Mouse (Mus musculus) heart, embryonic 14.5 days (tissue): ENCODE measurements around the gene Zfp418. TPM values are rescaled to one million over a fixed set of nuclear protein-coding genes. Genes with fewer than 3 reads are reported as not detected.
"Not testable (repeated sequence)": the region's sequence is repeated elsewhere in the genome, so short reads cannot be mapped to it uniquely, and the experiment has no call there.

Experiments used
- ATAC-seq: fragments of 200-750 bp; cut with Nextera tagmentation; 2 replicates; pipeline ENCODE4 v1.8.0; 2017; ENCODE audit warnings: low read depth, moderate TSS enrichment; ENCODE audit not compliant: insufficient number of reproducible peaks, insufficient read depth, low FRiP score
- H3K27ac ChIP-seq, 2 experiments: fragments of 200-500 bp in 1 of 2; fragments of 300-500 bp in 1 of 2; sonication (generic) in 1 of 2; replicated peaks in 1 of 2; 2 replicates each; pipeline ENCODE4 v1.5.1; 2012 to 2014; ENCODE audit warnings: low read depth in 2 of 2, low read length in 2 of 2, control low read depth in 1 of 2, mild to moderate bottlenecking in 1 of 2, mixed read lengths in 1 of 2; ENCODE audit not compliant: control insufficient read depth in 1 of 2, insufficient read depth in 1 of 2
- H3K27me3 ChIP-seq: fragments of 300-500 bp; sonication (generic); 2 replicates; pipeline ENCODE4 v1.6.1; 2014; ENCODE audit warnings: mild to moderate bottlenecking, low read length, control low read depth; ENCODE audit not compliant: control insufficient read depth, insufficient read depth
- H3K36me3 ChIP-seq: fragments of 300-500 bp; sonication (generic); 2 replicates; pipeline ENCODE4 v1.6.1; 2014; ENCODE audit warnings: mild to moderate bottlenecking, control low read depth, low read length, mixed read lengths; ENCODE audit not compliant: control insufficient read depth, insufficient read depth
- H3K4me1 ChIP-seq, 2 experiments: fragments of 200-500 bp in 1 of 2; fragments of 300-500 bp in 1 of 2; sonication (generic) in 1 of 2; 2 replicates each; pipeline ENCODE4 v1.6.1; 2012 to 2014; ENCODE audit warnings: low read length in 2 of 2, control low read depth in 1 of 2, mixed read lengths in 1 of 2; ENCODE audit not compliant: control insufficient read depth in 2 of 2, insufficient read depth in 2 of 2
- H3K4me2 ChIP-seq: fragments of 300-500 bp; sonication (generic); 2 replicates; pipeline ENCODE4 v1.6.1; 2014; ENCODE audit warnings: mild to moderate bottlenecking, low read length
- H3K4me3 ChIP-seq, 2 experiments: fragments of 200-500 bp in 1 of 2; fragments of 300-500 bp in 1 of 2; sonication (generic) in 1 of 2; 2 replicates each; pipeline ENCODE4 v1.5.1; 2012 to 2014; ENCODE audit warnings: low read length in 2 of 2, mild to moderate bottlenecking in 2 of 2, control low read depth in 1 of 2, low read depth in 1 of 2, moderate library complexity in 1 of 2; ENCODE audit not compliant: control insufficient read depth in 1 of 2, insufficient read depth in 1 of 2
- H3K9ac ChIP-seq: fragments of 300-500 bp; sonication (generic); 2 replicates; pipeline ENCODE4 v1.6.1; 2014; ENCODE audit warnings: mild to moderate bottlenecking, low read length
- H3K9me3 ChIP-seq: fragments of 300-500 bp; sonication (generic); 2 replicates; pipeline ENCODE4 v1.6.1; 2016; ENCODE audit warnings: low read length, control low read depth; ENCODE audit not compliant: control insufficient read depth
- WGBS: fragments of 180-500 bp; shearing (Covaris S2); extraction: QIAGEN DNeasy Blood & Tissue Kit; methylation state at CpG from one replicate; pipeline ENCODE4 v1.1.7; 2014; 5-methylcytosine and 5-hydroxymethylcytosine counted together
- polyA plus RNA-seq: library from polyadenylated mRNA; unstranded; fragments of >200 nt; fragmentation: Nextera tagmentation; extraction: Ambion mirVana; gene quantifications from 2 replicates; pipeline ENCODE4 v1.2.1, GENCODE M21; 2014

The Zfp418 gene
- polyA plus RNA-seq, 1 experiment from 2014 or later = 1.2 TPM

GRCm38 (mm10) chr7:7185897-7186296, 14.8 kb downstream of the Zfp418 start:
- 83% methylated on average over 1 of the region's 1 CpGs for WGBS

GRCm38 (mm10) chr7:7187417-7188190, 16.5 kb downstream of the Zfp418 start:
- 26% methylated on average over 13 of the region's 13 CpGs for WGBS
- H3K9ac ChIP-seq = no peak overlapping the region
- H3K9me3 ChIP-seq = no peaks in the 10 kb centered on the region
- H3K4me1 ChIP-seq = 0 out of 4 replicates have a peak, but pooled peaks cover 0 to 2% of the 10 kb centered on the region in 2 experiments
- peaks cover 7% of the 10 kb centered on the region for H3K36me3 ChIP-seq
- no peak for ATAC-seq
- no peaks in the 10 kb centered on the region for H3K27me3 ChIP-seq
- peak overlapping the region; percentile 49 to 79; a peak in 3 of 4 replicates for H3K4me3 ChIP-seq
- peak overlapping the region; percentile 51 for H3K4me2 ChIP-seq
- H3K27ac ChIP-seq = no peak overlapping the region

More at GRCm38 (mm10) chr7:7185897-7186296, 14.8 kb downstream of the Zfp418 start:
- Histone ChIP-seq H3K36me3 (peaks cover 23% of the 10 kb centered on the region), H3K9me3 (no peaks in the 10 kb centered on the region), H3K9ac (no peak overlapping the region), H3K27ac (no peak overlapping the region), H3K27me3 (no peaks in the 10 kb centered on the region), H3K4me1 (0 out of 4 replicates have a peak, but pooled peaks cover 0 to 2% of the 10 kb centered on the region in 2 experiments), H3K4me3 (no peak overlapping the region), H3K4me2 (no peak overlapping the region)
- no peak for ATAC-seq

GRCm38 (mm10) chr7:7188191-7188942, 17.2 kb downstream of the Zfp418 start:
- H3K9me3 ChIP-seq = no peaks in the 10 kb centered on the region
- no peaks in the 10 kb centered on the region for H3K36me3 ChIP-seq
- H3K4me1 ChIP-seq = 0 out of 4 replicates have a peak, but pooled peaks cover 0 to 2% of the 10 kb centered on the region in 2 experiments
- H3K9ac ChIP-seq = no peak overlapping the region
- ATAC-seq = 0 out of 2 replicates have a peak, but pooled peaks have one; percentile 66
- no peaks in the 10 kb centered on the region for H3K27me3 ChIP-seq
- peak overlapping the region; percentile 51 for H3K4me2 ChIP-seq
- 11% methylated on average over 18 of the region's 18 CpGs for WGBS
- peak overlapping the region; percentile 49 to 79 for H3K4me3 ChIP-seq
- H3K27ac ChIP-seq = no peak overlapping the region

GRCm38 (mm10) chr7:7209313-7210151, 38.4 kb downstream of the Zfp418 start, which contains the start of gene Zfp772:
Gene Zfp772, minus strand, starts transcription at chr7:7209998.
- ATAC-seq, H3K27ac ChIP-seq, H3K4me1 ChIP-seq, H3K27me3 ChIP-seq, H3K9me3 ChIP-seq: not testable (repeated sequence)
- Histone ChIP-seq H3K4me3 (peak within 1 kb of the TSS; percentile 50 to 56), H3K4me2 (peak within 1 kb of the TSS; percentile 69), H3K36me3 (peaks cover 11% of the 10 kb centered on the region), H3K9ac (peak within 1 kb of the TSS; percentile 66)
- 3% methylated on average over 22 of the region's 24 CpGs for WGBS

Other genes with a start within 250 kb of the Zfp418 start
- gene Aurkc, start 176.0 kb upstream of the Zfp418 start, polyA plus RNA-seq = not detected in 2 replicates
- 6.8 and 9.2 TPM in 2 replicates for gene Zfp954, start 49.8 kb upstream of the Zfp418 start, polyA plus RNA-seq
- 0.98 and 1.3 TPM in 2 replicates for gene Zfp773, start 34.6 kb upstream of the Zfp418 start, polyA plus RNA-seq
- 3.9 and 5.3 TPM in 2 replicates for gene Zfp772, start 38.7 kb downstream of the Zfp418 start, polyA plus RNA-seq
- 0.14 TPM in 1 of 2 replicates, not detected in the other for gene Vmn2r29, start 76.0 kb downstream of the Zfp418 start, polyA plus RNA-seq
- gene Gm45844, start 107.0 kb downstream of the Zfp418 start, polyA plus RNA-seq = 1.9 and 2.3 TPM in 2 replicates
- 46.2 and 50.1 TPM in 2 replicates for gene Clcn4, start 129.5 kb downstream of the Zfp418 start, polyA plus RNA-seq
- gene Vmn2r30, start 166.3 kb downstream of the Zfp418 start, polyA plus RNA-seq = not detected in 2 replicates
- not detected in 2 replicates for gene Gm45783, start 203.2 kb downstream of the Zfp418 start, polyA plus RNA-seq
- gene Vmn2r31, start 228.4 kb downstream of the Zfp418 start, polyA plus RNA-seq = not detected in 2 replicates